Comparison of ENCODE assay signal across 9 mouse cellular contexts in the genomic region with DNA sequence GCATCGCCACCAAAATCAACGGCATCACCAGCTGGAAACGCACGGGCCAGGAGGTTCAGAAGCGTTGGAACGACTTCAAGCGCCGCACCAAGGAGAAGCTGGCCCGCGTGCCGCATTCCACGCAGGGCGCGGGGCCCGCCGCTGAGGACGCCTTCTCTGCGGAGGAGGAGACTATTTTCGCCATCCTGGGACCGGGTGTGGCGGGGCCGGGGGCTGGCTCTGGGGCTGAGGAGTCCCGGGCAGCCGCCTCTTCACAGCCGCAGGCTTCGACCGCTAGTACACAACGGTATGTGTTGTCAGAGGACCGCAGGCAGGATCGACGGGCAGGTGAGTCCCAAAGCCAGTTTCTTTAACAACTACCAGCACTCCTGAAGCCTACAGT. TPM values are rescaled to one million over a fixed set of nuclear protein-coding genes. Genes with fewer than 3 reads are reported as not detected.
DNase-seq lines count a peak whose midpoint lies in the region; ATAC-seq and TF ChIP-seq lines count a peak whose summit lies in the region.
"Had no signal": no experiment of that assay in that cellular context is flagged by ENCODE, and none has a peak within 500 bp of the region (broad histone marks: within the 10 kb centered on the region; RNA-seq: fewer than 3 reads in every experiment).

No protein-coding gene starts in this region.

- peak overlapping the region; percentile 88 for H3K4me2 ChIP-seq in heart, embryonic 15.5 days
- H3K4me2 ChIP-seq in limb, embryonic 15.5 days: peak overlapping the region; percentile 89

- H3K27ac ChIP-seq in gastrocnemius, adult 2 months: peak overlapping the region; percentile 82
- H3K27ac ChIP-seq in heart, embryonic 15.5 days: no peak overlapping the region
- no peak overlapping the region for H3K27ac ChIP-seq in limb, embryonic 15.5 days
- peak overlapping the region; percentile 89 for H3K27ac ChIP-seq in olfactory bulb, adult 2 months (ENCODE audit: insufficient read depth, low read depth, low read length)

- no peak for TF ChIP-seq POLR2A in olfactory bulb, adult 2 months (IDR thresholded peaks at IDR 0.05; ENCODE audit: insufficient read depth, low read depth, low read length)

- WGBS in heart, embryonic 15.5 days: 3% methylated on average over 31 of the region's 31 CpGs
- under 1% methylated on average over 22 of the region's 31 CpGs for WGBS in limb, embryonic 15.5 days
- WGBS in olfactory bulb, adult 2 months: 2% methylated on average over 31 of the region's 31 CpGs

- H3K36me3 ChIP-seq in heart, embryonic 15.5 days: no peaks in the 10 kb centered on the region
- H3K36me3 ChIP-seq in limb, embryonic 15.5 days: 0 out of 2 replicates have a peak, but pooled peaks cover 1% of the 10 kb centered on the region

- peaks cover 40% of the 10 kb centered on the region for H3K27me3 ChIP-seq in heart, embryonic 15.5 days
- H3K27me3 ChIP-seq in limb, embryonic 15.5 days: peaks cover 15% of the 10 kb centered on the region

- H3K9ac ChIP-seq in heart, embryonic 15.5 days: peak overlapping the region; percentile 59
- peak overlapping the region; percentile 47 for H3K9ac ChIP-seq in limb, embryonic 15.5 days

- no peaks in the 10 kb centered on the region for H3K9me3 ChIP-seq in heart, embryonic 15.5 days (replicated peaks)
- H3K9me3 ChIP-seq in limb, embryonic 15.5 days: no peaks in the 10 kb centered on the region

- no peak for ATAC-seq in heart, embryonic 15.5 days (replicated peaks; ENCODE audit: insufficient number of reproducible peaks, insufficient read depth, low FRiP score, low read depth)
- no peak for ATAC-seq in limb, embryonic 15.5 days (ENCODE audit: insufficient number of reproducible peaks, low FRiP score, low TSS enrichment, low read depth)

- peak; percentile 59 for DNase-seq in gastrocnemius, adult 2 months
- DNase-seq in gastrocnemius, postnatal 36 days: no peak
- DNase-seq in CD4-positive helper T cell, adult 2 months (ENCODE audit: low read depth, low spot score): peak; percentile 24
- DNase-seq in cerebellum, postnatal 14 days: peak; percentile 64 to 68
- no peak for DNase-seq in spleen, adult 12 weeks (ENCODE audit: low spot score)

- intact Hi-C loops in gastrocnemius, adult 2 months (cut with DNase I): loop anchor here (5.0 kb wide), 1 partner anchor 100 kb away; no protein-coding TSS in a partner anchor
- intact Hi-C loops in gastrocnemius, postnatal 36 days (cut with DNase I): loop anchor here (5.0 kb wide), 1 partner anchor 85 kb away; no protein-coding TSS in a partner anchor

- TF ChIP-seq CTCF in gastrocnemius, adult 2 months (IDR thresholded peaks at IDR 0.05): no peak
- no peak for TF ChIP-seq CTCF in olfactory bulb, adult 2 months (IDR thresholded peaks at IDR 0.05; ENCODE audit: insufficient read depth, low read depth, low read length)

- peaks cover 24% of the 10 kb centered on the region for H3K4me1 ChIP-seq in heart, embryonic 15.5 days (replicated peaks)
- peaks cover 36% of the 10 kb centered on the region for H3K4me1 ChIP-seq in limb, embryonic 15.5 days
- H3K4me1 ChIP-seq in olfactory bulb, adult 2 months (ENCODE audit: control insufficient read depth, insufficient read depth, low read length): peaks cover 27% of the 10 kb centered on the region

- peak overlapping the region; percentile 86 for H3K4me3 ChIP-seq in gastrocnemius, adult 2 months
- peak overlapping the region; percentile 56 for H3K4me3 ChIP-seq in heart, embryonic 15.5 days
- peak overlapping the region; percentile 59 for H3K4me3 ChIP-seq in limb, embryonic 15.5 days
- peak overlapping the region; percentile 89 for H3K4me3 ChIP-seq in olfactory bulb, adult 2 months (ENCODE audit: insufficient read depth, low read depth, low read length)

RNA-seq across cellular contexts. Expression of a gene that starts 1.2 kb away (rescaled TPM):
- 1 to 10 TPM; 6.3 to 6.7 TPM for total RNA-seq in gastrocnemius, adult 2 months (2021)
- 1 to 10 TPM; 4.7 to 6.4 TPM for total RNA-seq in gastrocnemius, postnatal 36 days (2021)
- polyA plus RNA-seq in heart, embryonic 15.5 days (2015; fragmentation: Nextera tagmentation; extraction: Ambion mirVana): 2.2 and 2.3 TPM in 2 replicates
- 5.2 and 5.3 TPM in 2 replicates for polyA plus RNA-seq in limb, embryonic 15.5 days (2015; fragmentation: Nextera tagmentation; extraction: Ambion mirVana)
- polyA plus RNA-seq in olfactory bulb, adult 2 months (2012; ENCODE audit: insufficient read depth, insufficient read length, low replicate concordance, missing spikeins): not detected in 2 replicates

RNA-seq across cellular contexts. Expression of a gene that starts 5.1 kb away (rescaled TPM):
- total RNA-seq in gastrocnemius, adult 2 months (2021): not detected
- not detected for total RNA-seq in gastrocnemius, postnatal 36 days (2021)
- not detected in 2 replicates for polyA plus RNA-seq in heart, embryonic 15.5 days (2015; fragmentation: Nextera tagmentation; extraction: Ambion mirVana)
- polyA plus RNA-seq in limb, embryonic 15.5 days (2015; fragmentation: Nextera tagmentation; extraction: Ambion mirVana): not detected in 2 replicates
- not detected in 2 replicates for polyA plus RNA-seq in olfactory bulb, adult 2 months (2012; ENCODE audit: insufficient read depth, insufficient read length, low replicate concordance, missing spikeins)
- polyA plus RNA-seq: gonadal fat pad, adult 2 months had no signal

RNA-seq across cellular contexts. Expression of a gene that starts 11.6 kb away (rescaled TPM):
- total RNA-seq in gastrocnemius, adult 2 months (2021): 10 to 100 TPM; 18.2 to 20.5 TPM
- total RNA-seq in gastrocnemius, postnatal 36 days (2021): 10 to 100 TPM; 13.8 to 15.1 TPM
- 11.5 and 17.6 TPM in 2 replicates for polyA plus RNA-seq in heart, embryonic 15.5 days (2015; fragmentation: Nextera tagmentation; extraction: Ambion mirVana)
- 24.0 and 26.1 TPM in 2 replicates for polyA plus RNA-seq in limb, embryonic 15.5 days (2015; fragmentation: Nextera tagmentation; extraction: Ambion mirVana)
- not detected in 2 replicates for polyA plus RNA-seq in olfactory bulb, adult 2 months (2012; ENCODE audit: insufficient read depth, insufficient read length, low replicate concordance, missing spikeins)

RNA-seq across cellular contexts. Expression of a gene that starts 31.1 kb away (rescaled TPM):
- not detected for total RNA-seq in gastrocnemius, adult 2 months (2021)
- total RNA-seq in gastrocnemius, postnatal 36 days (2021): not detected
- polyA plus RNA-seq in heart, embryonic 15.5 days (2015; fragmentation: Nextera tagmentation; extraction: Ambion mirVana): 0.14 and 0.61 TPM in 2 replicates
- 3.8 and 3.9 TPM in 2 replicates for polyA plus RNA-seq in limb, embryonic 15.5 days (2015; fragmentation: Nextera tagmentation; extraction: Ambion mirVana)
- not detected in 2 replicates for polyA plus RNA-seq in olfactory bulb, adult 2 months (2012; ENCODE audit: insufficient read depth, insufficient read length, low replicate concordance, missing spikeins)

RNA-seq across cellular contexts. Expression of a gene that starts 31.9 kb away (rescaled TPM):
- total RNA-seq in gastrocnemius, adult 2 months (2021): 10 to 100 TPM; 70.9 to 81.5 TPM
- total RNA-seq in gastrocnemius, postnatal 36 days (2021): 10 to 100 TPM; 61.8 to 65.7 TPM
- 19.6 and 27.3 TPM in 2 replicates for polyA plus RNA-seq in heart, embryonic 15.5 days (2015; fragmentation: Nextera tagmentation; extraction: Ambion mirVana)
- polyA plus RNA-seq in limb, embryonic 15.5 days (2015; fragmentation: Nextera tagmentation; extraction: Ambion mirVana): 28.8 and 32.7 TPM in 2 replicates
- polyA plus RNA-seq in olfactory bulb, adult 2 months (2012; ENCODE audit: insufficient read depth, insufficient read length, low replicate concordance, missing spikeins): not detected in 2 replicates

Comparison
In these comparisons a context has a peak if more than half of its experiments do, and no peak if none do; other contexts are left out.
1. DNase-seq: peak in gastrocnemius, adult 2 months (single experiment), CD4-positive helper T cell, adult 2 months (single experiment) and cerebellum, postnatal 14 days (2 of 2); none in gastrocnemius, postnatal 36 days (0 of 2) and spleen, adult 12 weeks (single experiment).
2. H3K27ac ChIP-seq: peak in gastrocnemius, adult 2 months (single experiment) and olfactory bulb, adult 2 months (single experiment); none in heart, embryonic 15.5 days (single experiment) and limb, embryonic 15.5 days (single experiment).
3. RNA of a gene that starts 11.6 kb away (polyA plus RNA-seq): 24.0 to 26.1 TPM in limb, embryonic 15.5 days and 11.5 to 17.6 TPM in heart, embryonic 15.5 days; not detected in olfactory bulb, adult 2 months; every median in the first group is over 10 times any median in the second.
4. Peak in every context shown above with its lines, with median percentiles within 50 percentile points of each other: H3K4me3 ChIP-seq.